Mouse (Mus musculus) urinary bladder, postnatal 14 days (tissue): ENCODE data around the gene Rnf126.
"Not testable (repeated sequence)": the region's sequence is repeated elsewhere in the genome, so short reads cannot be mapped to it uniquely, and the experiment has no call there.

Experiments used
- DNase-seq: peaks from one replicate; pipeline ENCODE4 v3.0.0; 2021; ENCODE audit warnings: low spot score

Rnf126 gene

DNA sequence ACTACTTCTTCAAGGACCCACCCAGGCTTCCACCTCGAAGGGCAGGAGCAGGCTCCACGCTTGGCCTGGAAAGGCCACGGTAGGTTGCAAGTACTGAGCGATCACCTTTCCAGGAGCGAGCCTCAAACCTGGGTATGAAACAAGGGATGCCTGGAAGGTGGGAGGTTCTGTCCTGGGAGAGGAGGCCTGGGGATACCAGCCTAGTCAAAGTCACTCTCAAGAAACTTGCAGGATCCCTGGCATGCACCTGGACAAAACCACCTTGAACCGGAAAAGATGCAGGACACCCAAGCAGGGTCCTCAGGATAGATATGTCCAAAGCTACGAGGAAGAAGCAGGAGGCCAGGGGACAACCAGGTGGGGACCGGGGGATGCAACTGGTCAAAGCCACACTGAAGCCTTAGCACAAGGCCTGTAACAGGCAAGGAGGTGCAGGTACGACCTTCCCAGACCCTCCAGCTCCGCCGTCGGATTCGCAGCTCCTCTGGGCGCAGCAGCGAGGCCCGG, 698 bp downstream of the Rnf126 start:
- no peak for DNase-seq

DNA sequence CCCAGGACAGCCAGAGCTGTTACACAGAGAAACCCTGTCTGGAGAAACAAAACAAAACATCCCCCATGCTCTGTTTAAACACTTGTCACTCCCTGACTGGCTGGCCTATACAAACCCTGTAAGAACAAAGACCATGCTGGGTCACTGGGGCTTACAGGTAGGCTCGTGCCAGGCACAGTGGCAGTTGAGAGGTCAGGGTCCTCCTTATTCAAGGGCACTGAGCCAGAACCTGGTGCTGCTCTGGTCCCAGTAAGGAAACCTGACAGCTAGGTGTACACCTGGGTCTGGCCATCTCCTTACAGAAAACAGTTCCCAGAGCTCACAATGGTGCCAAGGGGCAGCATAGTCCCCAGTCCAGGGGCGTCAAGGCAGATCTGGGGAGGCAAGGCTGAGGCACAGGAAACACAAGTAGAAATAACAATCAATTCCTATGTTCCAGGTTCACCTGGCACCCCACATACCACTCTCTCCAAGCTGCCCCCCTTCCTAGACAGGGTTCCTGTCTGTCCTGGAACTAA, 1.5 kb downstream of the Rnf126 start:
- DNase-seq: no peak

DNA sequence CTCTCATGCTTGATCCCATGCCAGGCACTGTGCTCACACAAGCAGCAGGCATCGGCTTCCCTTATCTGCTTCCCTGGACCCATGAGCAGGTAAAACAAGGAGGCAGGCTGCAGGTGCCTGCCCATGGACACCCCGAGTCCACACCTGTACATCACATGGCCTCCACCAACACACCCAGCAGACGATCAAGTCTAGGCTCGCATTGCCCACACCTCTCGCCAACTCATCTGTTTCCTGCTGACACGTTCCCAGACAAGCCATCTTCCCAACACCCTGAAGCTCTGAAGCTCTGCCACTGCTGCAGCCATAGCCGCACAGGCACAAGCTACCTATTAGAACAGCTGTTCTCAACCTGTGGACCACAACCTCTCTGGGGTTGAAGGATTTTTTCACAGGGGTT, 2.5 kb downstream of the Rnf126 start:
- peak; percentile 44 for DNase-seq

DNA sequence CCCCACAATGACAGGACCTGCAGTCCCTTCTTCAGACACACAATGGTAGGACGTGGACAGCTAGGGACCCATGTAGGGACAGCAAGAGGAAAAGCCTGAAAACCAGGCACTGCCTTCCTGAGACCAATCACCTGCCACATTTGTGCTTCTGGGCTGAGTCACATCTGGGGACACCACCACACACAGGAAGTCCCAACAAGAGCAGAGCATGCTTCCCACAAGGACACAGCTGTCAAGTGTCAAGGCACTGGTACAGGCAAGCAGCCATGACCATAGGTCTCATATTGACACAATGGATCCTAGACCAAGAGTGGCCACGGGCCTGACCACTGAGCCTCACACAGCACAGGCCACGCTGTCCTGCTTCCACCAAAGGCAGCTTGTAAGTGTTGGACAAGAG, 3.9 kb downstream of the Rnf126 start:
- no peak for DNase-seq

DNA sequence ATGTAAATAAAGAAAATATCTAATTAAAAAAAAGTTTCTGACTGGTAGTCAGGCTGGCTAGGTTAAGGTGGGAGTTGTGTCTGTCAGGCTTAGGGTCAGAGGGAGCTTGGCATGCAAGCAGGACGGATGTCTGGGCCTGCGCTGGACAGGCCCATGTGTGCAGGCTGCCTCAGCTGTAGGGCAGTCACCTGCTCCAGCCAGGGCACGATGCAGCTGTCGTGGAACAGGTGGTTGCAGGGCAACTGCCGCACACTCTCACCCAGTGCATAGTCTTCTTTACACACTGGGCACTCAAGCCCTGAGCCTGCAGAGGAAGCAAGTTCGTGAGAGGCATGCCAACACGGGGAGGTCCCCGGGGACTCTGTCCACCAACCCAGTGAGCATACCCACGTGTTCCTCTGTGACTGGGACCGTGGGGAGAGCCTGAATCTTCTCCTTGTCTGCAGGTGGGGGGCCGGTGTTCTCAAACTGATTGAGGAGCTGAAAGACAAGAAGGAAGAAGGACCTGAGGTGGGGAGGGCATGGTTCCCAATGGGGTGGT, 6.1 kb downstream of the Rnf126 start:
- DNase-seq: no peak

DNA sequence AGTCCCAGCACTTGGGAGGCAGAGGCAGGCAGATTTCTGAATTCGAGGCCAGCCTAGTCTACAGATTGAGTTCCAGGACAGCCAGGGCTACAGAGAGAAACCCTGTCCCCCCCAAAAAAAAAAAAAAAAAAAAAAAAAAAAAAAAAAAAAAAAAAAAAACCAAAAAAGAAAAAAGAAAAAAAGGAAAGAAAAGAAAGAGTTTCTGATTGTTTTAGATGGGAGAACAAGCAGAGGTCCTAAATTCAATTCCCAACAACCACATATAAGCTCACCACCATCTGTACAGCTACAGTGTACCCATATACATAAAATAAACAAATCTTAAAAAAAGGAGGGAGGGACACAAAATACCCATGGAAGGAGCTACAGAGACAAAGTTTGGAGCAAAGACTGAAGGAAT, 7.1 kb downstream of the Rnf126 start:
- DNase-seq: not testable (repeated sequence)

DNA sequence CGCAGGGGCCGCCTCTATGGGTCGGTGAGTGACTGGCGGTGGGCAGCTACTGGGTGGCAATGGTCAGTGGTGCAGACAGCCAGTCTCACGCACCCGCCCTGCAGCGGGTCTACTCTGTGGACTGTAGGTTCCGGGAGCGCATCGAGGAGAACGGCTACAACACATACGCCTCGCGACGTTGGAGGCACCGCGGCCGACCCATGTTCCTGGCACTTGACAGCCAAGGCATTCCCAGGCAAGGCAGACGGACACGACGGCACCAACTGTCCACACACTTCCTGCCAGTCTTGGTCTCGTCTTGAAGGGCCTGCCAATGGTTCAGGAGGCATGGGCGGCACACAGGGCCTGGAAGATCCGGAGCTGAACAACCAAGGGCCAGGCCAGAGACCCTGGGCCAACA, 10.1 kb downstream of the Rnf126 start:
- no peak for DNase-seq

DNA sequence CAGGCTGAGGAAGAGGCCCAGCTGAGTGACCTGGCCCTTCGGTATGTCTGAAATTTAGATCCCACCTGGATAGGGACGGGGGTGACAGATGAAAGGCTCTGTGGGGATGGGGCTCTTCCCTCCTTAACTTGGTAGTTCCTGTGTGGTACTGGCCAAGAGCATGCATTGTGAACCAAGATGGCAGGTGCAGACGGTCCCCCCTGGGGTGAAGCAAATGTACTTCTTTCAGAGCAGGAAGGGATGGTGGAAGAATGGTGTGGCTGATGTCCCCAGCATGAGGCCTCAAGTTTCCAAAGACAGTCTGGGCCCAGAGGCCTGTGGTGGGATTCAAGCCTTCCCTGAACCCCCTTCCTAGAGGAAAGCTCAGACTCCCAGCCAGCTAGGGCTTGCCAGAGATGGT, 10.9 kb downstream of the Rnf126 start:
- DNase-seq: no peak

DNA sequence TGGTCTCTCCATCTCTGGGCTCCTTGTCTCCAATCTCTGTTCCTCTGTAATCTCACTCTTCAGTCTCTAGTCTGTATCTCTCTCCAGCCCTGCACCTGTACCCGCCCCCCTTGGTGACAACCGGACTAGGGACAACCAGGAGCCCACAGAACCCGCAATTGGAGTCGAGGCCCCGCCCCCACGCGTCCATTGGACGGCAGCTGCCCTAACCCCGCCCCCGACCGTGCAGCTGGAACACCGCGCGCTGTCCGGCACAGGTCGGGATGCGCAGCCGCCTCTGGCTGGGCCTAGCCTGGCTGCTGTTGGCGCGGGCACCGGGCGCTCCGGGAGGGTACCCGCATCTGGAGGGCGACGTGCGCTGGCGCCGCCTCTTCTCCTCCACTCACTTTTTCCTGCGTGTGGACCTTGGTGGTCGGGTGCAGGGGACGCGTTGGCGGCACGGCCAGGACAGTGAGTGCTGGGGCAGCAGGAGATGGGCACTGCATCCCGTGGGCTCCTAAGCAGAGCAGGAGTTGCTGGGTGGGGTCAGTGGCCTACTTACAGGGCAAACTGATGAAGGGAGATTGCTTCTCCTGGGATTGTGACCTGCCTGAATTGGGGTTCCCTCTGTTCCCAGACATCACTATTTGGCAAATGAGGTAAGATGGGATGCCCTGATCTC, 11.8 kb downstream of the Rnf126 start, which contains the start of gene Fgf22:
Gene Fgf22 (plus strand): TSS at position 221 of the 661 bp plus-strand sequence.
- DNase-seq: peak; percentile 71

DNA sequence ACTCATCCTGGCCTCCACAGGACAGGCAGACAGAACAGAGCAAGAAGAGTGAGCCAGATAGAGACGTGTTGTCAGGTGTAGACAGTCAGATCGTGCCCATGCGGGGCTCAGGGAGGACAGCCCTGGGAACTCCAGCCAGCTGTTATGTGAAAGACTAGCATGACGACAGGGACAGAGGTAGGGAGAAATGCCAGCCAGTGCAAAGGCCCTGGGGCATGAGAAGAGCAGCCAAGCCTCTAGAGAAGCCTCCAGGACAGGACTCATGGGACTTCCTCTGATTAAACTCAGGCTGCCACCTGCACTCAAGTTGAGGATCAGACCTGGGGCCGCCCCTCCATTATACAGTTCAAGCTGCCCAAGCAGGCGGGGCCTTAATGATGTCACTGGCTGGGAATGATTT, 18.3 kb downstream of the Rnf126 start:
- DNase-seq: no peak

DNA sequence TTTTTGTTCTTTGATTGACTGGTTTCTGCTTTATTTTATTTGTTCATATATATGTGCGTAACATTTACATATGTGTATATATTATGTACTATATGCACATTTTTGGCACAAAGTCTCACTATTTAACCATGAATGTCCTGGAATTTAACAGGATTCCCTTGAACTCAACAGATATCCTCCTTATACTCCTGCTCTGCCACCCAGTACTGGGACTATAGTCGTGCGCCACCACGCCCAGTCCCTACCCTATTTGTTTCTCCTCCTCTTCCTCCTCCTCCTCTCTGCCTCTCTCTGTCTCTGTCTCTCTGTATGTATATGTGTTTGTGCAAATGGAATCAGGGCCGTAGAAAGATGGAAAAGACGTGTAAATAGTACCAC, 20.0 kb downstream of the Rnf126 start:
- no peak for DNase-seq

DNA sequence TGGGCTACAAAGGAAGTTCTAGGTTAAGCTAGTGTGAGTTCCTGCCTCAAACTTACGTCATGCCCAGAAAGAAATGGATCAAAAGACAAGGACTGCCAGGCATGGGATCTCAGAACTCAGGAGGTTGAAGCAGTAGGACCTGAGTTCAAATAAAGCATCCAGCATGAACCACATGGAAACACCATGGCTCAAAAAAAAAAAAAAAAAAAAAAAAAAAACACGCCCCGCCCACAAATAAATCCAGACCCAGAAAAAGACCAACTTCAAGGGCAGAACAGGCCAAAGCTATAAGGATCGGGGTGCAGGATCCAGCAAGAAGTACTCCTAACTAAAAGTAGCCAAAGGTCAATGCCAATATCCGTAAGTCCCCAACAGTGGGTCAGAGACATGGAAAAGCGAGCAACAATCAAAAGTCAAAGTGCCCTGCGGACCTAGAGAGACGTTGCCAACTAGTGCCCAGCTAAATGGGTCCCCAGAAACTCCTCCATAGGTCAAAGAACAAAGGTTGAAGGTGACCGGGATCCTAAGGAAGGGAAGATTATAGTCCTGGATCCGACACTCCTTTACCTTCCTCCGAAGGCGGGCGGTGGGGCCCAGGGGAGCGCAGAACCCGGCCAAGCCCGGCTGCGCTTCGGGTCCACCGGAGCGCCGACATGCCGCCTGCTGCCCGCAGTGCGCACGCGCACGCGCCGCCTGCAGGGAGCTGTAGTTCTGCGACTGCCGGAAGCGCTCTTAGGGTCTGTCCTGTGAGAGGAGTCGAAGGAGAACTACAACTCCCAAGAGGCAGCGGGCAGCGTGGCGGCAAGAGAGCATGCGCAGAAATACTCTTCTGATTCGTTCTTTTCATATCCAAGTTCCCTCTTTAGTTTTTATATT, 20.6 kb downstream of the Rnf126 start, which contains the start of gene Polrmt:
Gene Polrmt (minus strand): TSS at position 684 of the 876 bp plus-strand sequence.
- peak; percentile 95 for DNase-seq

DNA sequence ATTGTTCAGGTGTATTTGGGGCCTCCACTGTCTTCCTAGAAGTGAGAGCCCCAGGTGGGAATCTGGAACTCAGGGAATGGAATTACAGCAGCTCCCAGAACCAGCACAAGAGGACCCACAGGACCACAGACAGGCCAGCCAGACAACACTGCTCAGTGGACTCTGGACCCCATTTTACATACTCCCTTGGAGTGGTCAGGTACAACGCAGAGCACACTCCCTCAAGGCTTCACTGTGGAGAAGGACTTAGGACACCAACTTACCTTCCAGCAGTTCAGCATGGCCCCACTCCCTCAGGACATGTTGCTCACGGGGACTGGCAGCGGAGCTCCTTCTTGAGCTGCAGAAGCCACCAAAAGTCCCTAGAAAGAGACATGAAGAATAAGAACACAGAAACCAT, 21.3 kb downstream of the Rnf126 start:
- DNase-seq: no peak

DNA sequence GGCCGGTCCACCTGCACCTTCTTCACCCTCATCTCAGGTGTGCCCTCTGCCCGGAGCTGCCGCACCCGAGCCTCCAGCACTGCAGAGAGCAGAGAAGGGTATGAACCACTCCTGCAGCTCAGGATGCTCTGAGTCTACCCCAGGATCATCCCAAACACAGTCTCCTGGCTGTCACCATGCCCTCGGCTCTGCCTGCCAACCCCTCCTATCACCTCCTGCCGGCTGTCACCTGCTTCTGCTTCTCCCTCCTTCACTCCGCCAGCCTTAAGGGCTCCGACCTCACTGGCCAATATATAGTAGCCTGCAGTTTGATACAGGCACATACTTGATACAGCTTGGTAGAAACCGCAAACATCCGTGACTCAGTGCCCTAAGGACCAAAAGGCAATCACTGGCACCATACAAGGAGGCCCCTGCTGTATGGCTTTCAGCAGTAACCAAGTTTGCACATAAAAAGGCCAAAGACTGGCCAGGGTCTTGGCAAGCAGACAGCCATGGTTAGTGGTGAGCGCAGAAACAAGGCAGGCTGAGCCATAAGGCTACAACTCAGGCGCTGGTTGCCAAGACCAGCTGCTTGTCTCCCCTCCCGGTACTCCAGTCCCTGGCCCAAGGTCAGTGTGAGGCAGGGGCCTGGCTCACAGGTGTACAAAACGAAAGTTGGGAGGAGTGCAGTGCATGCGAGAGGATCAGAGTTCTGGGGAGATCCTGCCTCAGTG, 22.9 kb downstream of the Rnf126 start:
- no peak for DNase-seq

DNA sequence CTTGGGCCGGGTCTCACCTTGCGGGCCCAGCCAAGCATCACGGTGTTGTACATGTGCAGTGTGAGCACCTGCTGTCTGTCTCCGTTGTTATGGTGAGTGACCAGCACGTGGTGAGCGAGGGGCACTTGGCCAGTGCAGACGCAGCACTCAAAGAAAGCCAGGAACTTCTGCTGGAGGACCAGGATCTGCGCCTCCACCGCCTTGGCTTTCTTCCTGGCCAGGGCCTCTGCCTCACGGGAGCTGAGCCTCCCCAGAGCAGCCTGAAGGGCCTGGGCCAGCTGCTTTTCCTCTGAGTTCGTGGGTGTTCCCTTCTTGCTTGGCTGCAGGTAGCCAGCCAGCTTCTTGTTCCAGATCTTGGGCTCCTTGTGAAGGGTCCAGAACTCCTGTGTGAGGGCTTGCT, 23.6 kb downstream of the Rnf126 start:
- DNase-seq: no peak

DNA sequence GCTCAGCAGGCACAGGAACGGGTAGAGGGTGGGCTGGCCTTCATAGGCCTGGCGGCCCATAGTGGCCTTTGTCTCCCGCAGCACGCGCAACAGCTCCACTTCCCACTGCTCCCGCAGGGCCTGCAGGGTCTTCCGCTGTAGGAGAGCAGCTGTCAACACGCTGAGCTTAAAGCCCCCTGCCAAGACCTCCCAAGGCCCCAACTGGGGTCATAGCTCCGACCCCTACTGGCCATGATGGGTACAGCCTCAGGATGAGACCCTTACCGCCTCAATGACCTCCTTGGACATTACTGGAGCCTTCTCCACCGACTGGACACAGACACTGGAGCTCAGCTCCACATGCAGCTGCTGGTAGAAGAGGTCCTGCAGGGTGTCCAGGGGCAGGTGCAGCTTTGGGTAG, 25.9 kb downstream of the Rnf126 start:
- no peak for DNase-seq

DNA sequence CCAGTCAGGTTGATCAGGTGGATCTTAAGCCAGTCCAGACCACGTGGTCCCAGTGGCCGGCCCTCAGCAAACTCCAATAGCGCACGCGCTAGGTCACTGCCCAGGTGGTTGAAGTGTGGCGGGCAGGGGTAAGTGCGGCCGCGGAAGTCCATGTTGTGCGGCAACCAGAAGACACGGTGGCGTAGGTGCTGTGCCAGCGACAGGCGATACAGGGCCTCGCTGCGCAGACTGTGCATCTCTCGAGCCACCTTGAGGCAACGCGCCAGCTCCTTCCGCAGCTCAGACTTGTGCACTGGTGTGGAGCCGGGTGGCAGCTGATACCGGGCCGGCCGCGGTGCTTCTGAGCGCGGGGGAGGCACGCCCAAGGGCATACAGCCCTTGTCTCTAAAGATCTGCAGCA, 27.5 kb downstream of the Rnf126 start:
- DNase-seq: no peak

DNA sequence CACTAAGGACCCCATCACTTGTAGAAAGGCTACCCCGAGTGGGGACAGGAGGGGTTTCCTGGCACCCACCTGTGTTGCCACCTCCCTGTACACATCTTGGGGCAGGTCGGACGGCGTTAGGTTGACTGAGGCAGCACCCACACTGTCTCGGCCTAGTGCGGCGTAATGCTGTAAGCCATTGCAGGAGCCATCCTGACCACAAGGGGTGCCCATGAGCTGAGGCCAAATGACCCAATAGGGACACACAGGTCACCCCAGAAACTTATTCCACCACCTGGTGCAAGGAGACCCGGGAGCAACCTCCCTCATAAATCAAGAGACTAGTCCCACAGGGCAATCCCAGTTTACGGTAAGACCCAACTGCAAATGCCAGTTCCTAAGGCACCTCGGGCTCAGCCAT, 28.5 kb downstream of the Rnf126 start:
- no peak for DNase-seq

DNA sequence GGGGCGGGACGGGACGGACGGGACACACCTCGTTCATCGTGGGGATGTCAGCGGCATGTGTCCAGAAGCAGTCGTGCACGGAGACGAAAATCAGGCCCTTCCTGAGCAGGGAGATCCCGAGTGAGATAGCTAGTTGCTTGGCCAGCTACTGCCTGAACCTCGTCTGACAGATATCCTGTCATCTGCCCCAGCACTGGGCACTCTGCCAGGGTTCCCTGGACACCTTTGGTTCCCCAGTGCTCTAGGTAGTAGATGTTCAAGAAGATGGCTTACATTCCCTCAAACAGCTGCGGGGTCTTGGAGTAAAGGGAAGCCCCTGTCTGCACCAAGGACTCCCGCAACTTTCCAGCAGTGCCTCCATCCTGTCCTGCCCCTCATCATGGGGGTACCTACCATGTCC, 30.0 kb downstream of the Rnf126 start:
- peak; percentile 44 for DNase-seq

DNA sequence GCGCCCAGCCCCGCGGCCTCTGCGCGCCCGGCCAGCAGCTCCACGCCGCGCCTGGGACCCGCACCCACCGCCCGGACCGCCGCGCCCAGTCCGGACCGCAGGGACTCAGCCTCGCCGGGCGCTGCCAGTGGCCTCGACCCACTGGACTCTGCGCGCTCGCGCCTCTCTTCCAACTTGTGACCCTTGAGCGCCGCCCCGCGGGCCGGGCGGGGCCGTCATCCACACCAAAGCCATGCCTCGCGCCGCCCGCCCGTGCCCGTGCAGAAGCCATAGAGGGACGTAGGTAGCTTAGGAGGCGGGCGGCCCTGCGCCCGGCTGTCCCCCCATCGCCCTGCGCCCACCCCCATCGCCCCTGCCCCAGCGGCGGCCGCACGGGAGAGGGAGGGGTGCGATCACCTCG, 31.4 kb downstream of the Rnf126 start:
- DNase-seq: no peak

DNA sequence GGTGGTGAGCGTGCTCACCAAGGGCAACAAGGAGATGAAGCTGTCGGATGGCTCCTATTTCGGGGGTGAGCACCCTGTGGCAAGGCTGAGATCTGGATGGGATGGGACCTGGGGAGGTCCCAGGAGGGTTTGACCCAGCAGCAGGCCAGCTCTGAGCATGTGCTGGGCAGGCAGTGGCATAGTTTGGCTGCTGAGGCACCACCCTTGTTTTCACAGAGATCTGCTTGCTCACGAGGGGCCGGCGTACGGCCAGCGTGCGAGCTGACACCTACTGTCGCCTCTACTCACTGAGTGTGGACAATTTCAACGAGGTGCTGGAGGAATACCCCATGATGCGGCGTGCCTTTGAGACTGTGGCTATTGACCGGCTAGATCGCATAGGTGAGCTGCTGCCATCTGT, 32.9 kb downstream of the Rnf126 start:
- DNase-seq: no peak

DNA sequence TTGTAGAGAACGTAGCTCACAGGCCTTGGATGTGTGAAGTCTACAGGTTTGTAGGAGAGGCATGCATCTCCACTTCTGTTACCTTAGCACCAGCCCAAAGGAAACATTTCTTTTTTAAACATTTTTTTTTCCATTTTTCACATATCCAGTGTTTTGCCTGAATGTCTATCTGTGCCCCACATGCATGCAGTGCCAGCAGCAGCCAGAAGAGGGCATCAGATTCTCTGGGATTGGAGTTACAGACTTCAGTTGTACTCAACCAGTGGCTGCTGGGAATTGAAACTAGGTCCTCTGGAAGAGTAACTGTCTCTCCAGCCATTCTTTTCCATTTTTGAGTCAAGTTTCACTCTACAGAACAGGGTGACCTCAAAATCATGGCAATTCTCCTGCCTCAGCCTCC, 34.3 kb downstream of the Rnf126 start:
- DNase-seq: no peak
